Mouse (Mus musculus) intestine, postnatal 0 days (tissue): ENCODE measurements around the gene 4930564D02Rik. TPM values are rescaled to one million over a fixed set of nuclear protein-coding genes. Genes with fewer than 3 reads are reported as not detected.

Source experiments
- ATAC-seq: fragments of 200-750 bp; cut with Nextera tagmentation; 2 replicates; pipeline ENCODE4 v1.8.0; 2017; ENCODE audit warnings: mild to moderate bottlenecking, moderate TSS enrichment, moderate library complexity
- H3K27ac ChIP-seq: fragments of 300-500 bp; sonication (generic); 2 replicates; pipeline ENCODE4 v1.5.1; 2014; ENCODE audit warnings: mild to moderate bottlenecking, low read depth, low read length, moderate library complexity
- H3K27me3 ChIP-seq: fragments of 300-500 bp; sonication (generic); replicated peaks from 2 replicates; pipeline ENCODE4 v1.6.1; 2014; ENCODE audit warnings: low read length, mixed read lengths; ENCODE audit not compliant: control insufficient read depth, insufficient read depth
- H3K36me3 ChIP-seq: fragments of 300-500 bp; sonication (generic); 2 replicates; pipeline ENCODE4 v1.6.1; 2014; ENCODE audit warnings: mild to moderate bottlenecking, moderate library complexity; ENCODE audit not compliant: control insufficient read depth, insufficient read depth
- H3K4me1 ChIP-seq: fragments of 300-500 bp; sonication (generic); replicated peaks from 2 replicates; pipeline ENCODE4 v1.6.1; 2014; ENCODE audit warnings: antibody characterized with exemption, low read length, mixed read lengths; ENCODE audit not compliant: control insufficient read depth, insufficient read depth
- H3K4me2 ChIP-seq: fragments of 300-500 bp; sonication (generic); replicated peaks from 2 replicates; pipeline ENCODE4 v1.6.1; 2014; ENCODE audit warnings: low read depth, mild to moderate bottlenecking, moderate library complexity
- H3K4me3 ChIP-seq: fragments of 300-500 bp; sonication (generic); 2 replicates; pipeline ENCODE4 v1.5.1; 2014; ENCODE audit warnings: low read depth, low read length
- H3K9ac ChIP-seq: fragments of 300-500 bp; sonication (generic); 2 replicates; pipeline ENCODE4 v1.6.1; 2014; ENCODE audit warnings: mild to moderate bottlenecking, low read depth, low read length
- H3K9me3 ChIP-seq: fragments of 300-500 bp; sonication (generic); 2 replicates; pipeline ENCODE4 v1.6.1; 2016; ENCODE audit warnings: mixed run types; ENCODE audit not compliant: control insufficient read depth
- CTCF ChIP-seq: sonication (generic); IDR thresholded peaks from 2 replicates; pipeline ENCODE4 v1.5.1; 2016; ENCODE audit warnings: low read depth, mild to moderate bottlenecking, control low read depth, antibody characterized with exemption, moderate library complexity
- WGBS: fragments of 180-500 bp; shearing (Covaris S2); extraction: QIAGEN DNeasy Blood & Tissue Kit; methylation state at CpG from one replicate; pipeline ENCODE4 v1.1.7; 2014; 5-methylcytosine and 5-hydroxymethylcytosine counted together
- polyA plus RNA-seq: library from polyadenylated mRNA; unstranded; fragments of >200 nt; fragmentation: Nextera tagmentation; extraction: Ambion mirVana; gene quantifications from 2 replicates; pipeline ENCODE4 v1.2.1, GENCODE M21; 2015

4930564D02Rik gene
- polyA plus RNA-seq, 1 experiment from 2014 or later, result not detected

DNA sequence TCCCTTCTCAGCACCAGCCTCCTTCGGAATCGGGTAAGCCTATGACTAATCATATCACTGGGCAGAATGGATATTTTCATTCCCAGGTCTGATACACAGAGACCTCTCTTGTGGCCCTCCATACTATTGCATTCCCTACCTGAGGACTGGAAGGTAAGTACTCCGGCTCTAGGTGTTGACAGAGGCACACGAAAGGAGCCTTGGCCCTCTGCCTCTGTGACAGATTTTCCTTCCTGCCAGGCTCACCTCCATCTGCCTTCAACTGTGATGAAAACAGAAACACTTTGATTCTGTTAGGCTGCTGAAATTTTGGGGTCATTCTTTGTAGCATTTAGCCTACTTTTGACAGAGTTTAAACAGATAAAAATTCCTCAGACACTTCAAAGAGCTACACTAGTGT is 47.2 kb downstream of the 4930564D02Rik start:
- ATAC-seq, result no peak
- H3K9ac ChIP-seq, result no peak overlapping the region
- H3K27ac ChIP-seq, result no peak overlapping the region
- H3K9me3 ChIP-seq, result no peaks in the 10 kb centered on the region
- no peak overlapping the region for H3K4me3 ChIP-seq
- no peak for TF ChIP-seq CTCF
- H3K36me3 ChIP-seq, result no peaks in the 10 kb centered on the region
- no peaks in the 10 kb centered on the region for H3K4me1 ChIP-seq
- WGBS, result 87% methylated on average over 4 of the region's 4 CpGs
- no peak overlapping the region for H3K4me2 ChIP-seq
- no peaks in the 10 kb centered on the region for H3K27me3 ChIP-seq

DNA sequence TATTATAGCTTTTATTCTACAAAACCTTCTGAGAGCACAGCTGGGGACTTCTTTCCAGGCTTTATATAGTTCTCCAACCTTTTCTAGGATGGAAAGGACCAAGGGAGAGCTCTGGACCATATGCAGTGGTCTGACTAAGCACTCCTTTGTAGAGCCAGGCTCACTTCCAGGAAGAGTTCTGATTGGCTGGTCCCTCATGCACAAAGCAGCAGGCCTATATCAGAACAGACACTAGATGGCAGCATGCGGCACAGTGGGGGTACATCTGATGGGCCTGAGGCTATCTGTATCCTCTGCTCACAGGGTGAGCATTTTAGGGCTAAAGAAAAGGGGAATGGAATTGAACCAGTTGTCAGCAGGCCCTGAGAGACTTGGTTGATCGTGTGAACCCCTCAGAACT is 47.6 kb downstream of the 4930564D02Rik start:
- Histone ChIP-seq H3K9me3 (no peaks in the 10 kb centered on the region), H3K4me2 (no peak overlapping the region), H3K27ac (no peak overlapping the region), H3K36me3 (no peaks in the 10 kb centered on the region), H3K4me3 (no peak overlapping the region), H3K27me3 (no peaks in the 10 kb centered on the region), H3K9ac (no peak overlapping the region), H3K4me1 (no peaks in the 10 kb centered on the region)
- 28% methylated on average over 2 of the region's 2 CpGs for WGBS
- ATAC-seq, result no peak
- peak; percentile 89 for TF ChIP-seq CTCF

GRCm38 (mm10) chr3:105116596-105116995 is 50.0 kb downstream of the 4930564D02Rik start:
- no peak overlapping the region for H3K4me2 ChIP-seq
- no peaks in the 10 kb centered on the region for H3K36me3 ChIP-seq
- no peak for ATAC-seq
- H3K4me1 ChIP-seq, result no peaks in the 10 kb centered on the region
- H3K9me3 ChIP-seq, result no peaks in the 10 kb centered on the region
- WGBS, result 87% methylated on average over 4 of the region's 4 CpGs
- no peak overlapping the region for H3K9ac ChIP-seq
- no peaks in the 10 kb centered on the region for H3K27me3 ChIP-seq
- TF ChIP-seq CTCF, result no peak
- no peak overlapping the region for H3K4me3 ChIP-seq
- no peak overlapping the region for H3K27ac ChIP-seq

DNA sequence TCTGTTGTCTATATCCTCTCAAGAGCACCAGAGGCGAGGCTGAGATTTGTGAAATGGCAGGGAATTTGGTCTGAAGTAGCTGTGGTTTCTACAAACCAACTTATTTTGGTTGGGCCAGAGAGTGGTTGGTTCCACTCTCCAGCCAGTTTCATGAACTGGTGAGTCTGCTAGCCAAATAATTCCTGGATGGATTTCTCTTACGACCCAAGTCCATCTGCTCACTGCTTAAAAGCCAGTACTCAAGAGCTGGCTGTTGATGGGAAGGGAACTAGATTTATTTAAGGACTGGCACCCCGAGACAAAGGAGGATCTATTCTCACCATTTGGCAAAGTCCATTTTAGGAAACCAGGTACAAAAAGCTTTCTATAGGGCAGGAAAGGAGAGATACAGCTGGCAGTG is 57.1 kb downstream of the 4930564D02Rik start:
- Histone ChIP-seq H3K27me3 (no peaks in the 10 kb centered on the region), H3K4me2 (no peak overlapping the region), H3K36me3 (no peaks in the 10 kb centered on the region), H3K9me3 (no peaks in the 10 kb centered on the region), H3K4me1 (no peaks in the 10 kb centered on the region), H3K4me3 (no peak overlapping the region), H3K27ac (no peak overlapping the region), H3K9ac (no peak overlapping the region)
- no peak for ATAC-seq
- 87% methylated on average over 3 of the region's 3 CpGs for WGBS
- no peak for TF ChIP-seq CTCF

DNA sequence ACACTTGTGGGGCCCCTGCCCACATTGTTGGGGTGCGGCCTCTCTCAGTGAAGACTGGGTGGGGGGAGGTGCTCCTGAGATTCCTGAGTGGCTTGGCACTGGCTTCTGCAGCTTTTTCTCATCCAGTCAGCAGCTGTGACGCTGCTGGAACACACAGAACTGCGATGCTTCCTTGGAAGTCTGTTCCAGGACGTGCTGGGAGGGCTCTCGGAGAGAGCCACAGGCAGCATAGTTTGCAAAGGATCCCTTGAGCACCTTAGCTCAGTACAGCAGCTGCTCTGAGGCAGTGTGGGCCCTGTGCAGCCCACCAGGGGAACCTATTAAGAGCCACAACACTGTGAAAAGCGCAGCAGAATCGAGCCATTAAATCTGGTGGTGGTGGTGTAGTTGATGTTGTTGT is 61.2 kb downstream of the 4930564D02Rik start:
- Histone ChIP-seq H3K4me1 (no peaks in the 10 kb centered on the region), H3K36me3 (no peaks in the 10 kb centered on the region), H3K9me3 (no peaks in the 10 kb centered on the region), H3K9ac (no peak overlapping the region), H3K27ac (no peak overlapping the region), H3K4me2 (no peak overlapping the region), H3K27me3 (no peaks in the 10 kb centered on the region), H3K4me3 (no peak overlapping the region)
- WGBS, result 56% methylated on average over 7 of the region's 7 CpGs
- TF ChIP-seq CTCF, result no peak
- no peak for ATAC-seq

Other genes with a start within 250 kb of the 4930564D02Rik start
- gene Mov10, start 248.3 kb upstream of the 4930564D02Rik start, polyA plus RNA-seq, result 144 and 157 TPM in 2 replicates
- gene St7l, start 202.8 kb upstream of the 4930564D02Rik start, polyA plus RNA-seq, result 19.9 and 21.9 TPM in 2 replicates
- 109 and 110 TPM in 2 replicates for gene Capza1, start 202.3 kb upstream of the 4930564D02Rik start, polyA plus RNA-seq
- gene Wnt2b, start 104.9 kb upstream of the 4930564D02Rik start, polyA plus RNA-seq, result 1.2 and 1.5 TPM in 2 replicates
- gene Cttnbp2nl, start 13.7 kb upstream of the 4930564D02Rik start, polyA plus RNA-seq, result 9.8 and 10.6 TPM in 2 replicates